Mouse (Mus musculus) lung, postnatal 0 days (tissue): ENCODE results near the gene Slc22a16. TPM values are rescaled to one million over a fixed set of nuclear protein-coding genes. Genes with fewer than 3 reads are reported as not detected.

Experiments
- ATAC-seq: fragments of 200-750 bp; cut with Nextera tagmentation; 2 replicates; pipeline ENCODE4 v1.8.0; 2017; ENCODE audit warnings: moderate library complexity
- DNase-seq: peaks from one replicate; pipeline ENCODE4 v3.0.0-alpha.2; 2016; ENCODE audit warnings: low spot score
- H3K27ac ChIP-seq: fragments of 300-500 bp; sonication (generic); 2 replicates; pipeline ENCODE4 v1.5.1; 2014; ENCODE audit warnings: antibody characterized with exemption, mild to moderate bottlenecking, low read length, mixed read lengths
- H3K27me3 ChIP-seq: fragments of 300-500 bp; sonication (generic); replicated peaks from 2 replicates; pipeline ENCODE4 v1.6.1; 2014; ENCODE audit warnings: low read length, mixed read lengths; ENCODE audit not compliant: insufficient read depth
- H3K36me3 ChIP-seq: fragments of 300-500 bp; sonication (generic); 2 replicates; pipeline ENCODE4 v1.6.1; 2014; ENCODE audit warnings: low read length, mixed read lengths; ENCODE audit not compliant: insufficient read depth
- H3K4me1 ChIP-seq: fragments of 300-500 bp; sonication (generic); 2 replicates; pipeline ENCODE4 v1.6.1; 2014; ENCODE audit warnings: antibody characterized with exemption, low read depth, low read length, mixed read lengths; ENCODE audit not compliant: insufficient read depth
- H3K4me2 ChIP-seq: fragments of 300-500 bp; sonication (generic); replicated peaks from 2 replicates; pipeline ENCODE4 v1.6.1; 2014; ENCODE audit warnings: low read depth, mild to moderate bottlenecking, low read length, moderate library complexity, mixed read lengths
- H3K4me3 ChIP-seq: fragments of 300-500 bp; sonication (generic); 2 replicates; pipeline ENCODE4 v1.5.1; 2014; ENCODE audit warnings: low read depth, low read length
- H3K9ac ChIP-seq: fragments of 300-500 bp; sonication (generic); replicated peaks from 2 replicates; pipeline ENCODE4 v1.6.1; 2014; ENCODE audit warnings: low read depth, mild to moderate bottlenecking
- H3K9me3 ChIP-seq: fragments of 300-500 bp; sonication (generic); 2 replicates; pipeline ENCODE4 v1.6.1; 2016; ENCODE audit warnings: low read length, mixed read lengths
- CTCF ChIP-seq: IDR thresholded peaks from 2 replicates; pipeline ENCODE4 v1.5.1; 2016; ENCODE audit warnings: antibody characterized with exemption, mild to moderate bottlenecking
- EP300 ChIP-seq: IDR thresholded peaks from 2 replicates; pipeline ENCODE4 v1.6.1; 2016; ENCODE audit warnings: antibody characterized with exemption, mild to moderate bottlenecking, control low read depth
- WGBS: fragments of 180-500 bp; shearing (Covaris S2); extraction: QIAGEN DNeasy Blood & Tissue Kit; methylation state at CpG from one replicate; pipeline ENCODE4 v1.1.7; 2014; 5-methylcytosine and 5-hydroxymethylcytosine counted together
- polyA plus RNA-seq: library from polyadenylated mRNA; unstranded; fragments of >200 nt; fragmentation: Nextera tagmentation; extraction: Ambion mirVana; gene quantifications from 2 replicates; pipeline ENCODE4 v1.2.1, GENCODE M21; 2015

Slc22a16 gene
- polyA plus RNA-seq, 1 experiment from 2014 or later: not detected

- Histone ChIP-seq H3K9me3 (no peaks in the 10 kb centered on the region), H3K4me1 (no peaks in the 10 kb centered on the region), H3K4me3 (no peak overlapping the region), H3K4me2 (no peak overlapping the region), H3K9ac (no peak overlapping the region), H3K27me3 (no peaks in the 10 kb centered on the region), H3K36me3 (no peaks in the 10 kb centered on the region), H3K27ac (no peak overlapping the region)
- TF ChIP-seq CTCF (no peak), EP300 (no peak)
- ATAC-seq (no peak), DNase-seq (no peak)
- WGBS: 75% methylated on average over 26 of the region's 26 CpGs
Measured at GRCm38 (mm10) chr10:40638823-40639819, 69.0 kb downstream of the Slc22a16 start.

GRCm38 (mm10) chr10:40640406-40640805 lies 70.3 kb downstream of the Slc22a16 start:
- H3K4me2 ChIP-seq: no peak overlapping the region
- H3K4me1 ChIP-seq: no peaks in the 10 kb centered on the region
- ATAC-seq (no peak), DNase-seq (no peak)
- no peak overlapping the region for H3K4me3 ChIP-seq
- no peaks in the 10 kb centered on the region for H3K9me3 ChIP-seq
- TF ChIP-seq CTCF: no peak
- no peak for TF ChIP-seq EP300
- no peaks in the 10 kb centered on the region for H3K27me3 ChIP-seq
- H3K9ac ChIP-seq: no peak overlapping the region
- WGBS: 81% methylated on average over 4 of the region's 4 CpGs
- H3K27ac ChIP-seq: no peak overlapping the region
- H3K36me3 ChIP-seq: no peaks in the 10 kb centered on the region

- Histone ChIP-seq H3K9me3 (no peaks in the 10 kb centered on the region), H3K4me2 (no peak overlapping the region), H3K27ac (no peak overlapping the region), H3K36me3 (no peaks in the 10 kb centered on the region), H3K27me3 (no peaks in the 10 kb centered on the region), H3K4me3 (no peak overlapping the region), H3K9ac (no peak overlapping the region), H3K4me1 (no peaks in the 10 kb centered on the region)
- DNase-seq (no peak), ATAC-seq (no peak)
- TF ChIP-seq EP300 (no peak), CTCF (no peak)
- 85% methylated on average over 7 of the region's 7 CpGs for WGBS
Measured at GRCm38 (mm10) chr10:40641901-40642300, 71.8 kb downstream of the Slc22a16 start.

- Histone ChIP-seq H3K27ac (no peak overlapping the region), H3K4me2 (no peak overlapping the region), H3K4me3 (no peak overlapping the region), H3K36me3 (no peaks in the 10 kb centered on the region), H3K4me1 (no peaks in the 10 kb centered on the region), H3K9ac (no peak overlapping the region), H3K9me3 (no peaks in the 10 kb centered on the region), H3K27me3 (no peaks in the 10 kb centered on the region)
- TF ChIP-seq EP300 (no peak), CTCF (no peak)
- no peak for ATAC-seq
- WGBS: 76% methylated on average over 5 of the region's 5 CpGs
- no peak for DNase-seq
Measured at GRCm38 (mm10) chr10:40643126-40643525, 73.0 kb downstream of the Slc22a16 start.

- peak; percentile 77 for ATAC-seq
- TF ChIP-seq CTCF: peak; percentile 23
- no peak for TF ChIP-seq EP300
- peak; percentile 64 for DNase-seq
- 30% methylated on average over 9 of the region's 9 CpGs for WGBS
- no peak overlapping the region for H3K4me3 ChIP-seq
- H3K9me3 ChIP-seq: no peaks in the 10 kb centered on the region
- no peak overlapping the region for H3K27ac ChIP-seq
- H3K9ac ChIP-seq: no peak overlapping the region
- H3K4me2 ChIP-seq: no peak overlapping the region
- no peaks in the 10 kb centered on the region for H3K36me3 ChIP-seq
- H3K27me3 ChIP-seq: no peaks in the 10 kb centered on the region
- H3K4me1 ChIP-seq: no peaks in the 10 kb centered on the region
Measured at GRCm38 (mm10) chr10:40644456-40644855, 74.3 kb downstream of the Slc22a16 start.

- Histone ChIP-seq H3K4me3 (no peak overlapping the region), H3K27me3 (no peaks in the 10 kb centered on the region), H3K36me3 (no peaks in the 10 kb centered on the region), H3K4me2 (no peak overlapping the region), H3K27ac (no peak overlapping the region), H3K9ac (no peak overlapping the region), H3K9me3 (no peaks in the 10 kb centered on the region), H3K4me1 (no peaks in the 10 kb centered on the region)
- no peak for ATAC-seq
- TF ChIP-seq CTCF (no peak), EP300 (no peak)
- DNase-seq: no peak
- WGBS: 72% methylated on average over 1 of the region's 1 CpGs
Measured at GRCm38 (mm10) chr10:40645346-40645745, 75.2 kb downstream of the Slc22a16 start.
